Mouse (Mus musculus) cerebellum, postnatal 10 days (tissue): Measurements from ENCODE around the gene Pfkfb3.
A peak's percentile ranks its signal among the peaks of the same experiment; 100 is the strongest.
"Not testable (repeated sequence)": the region's sequence is repeated elsewhere in the genome, so short reads cannot be mapped to it uniquely, and the experiment has no call there.

Experiments used
- DNase-seq, 2 experiments: peaks; one replicate each; pipeline ENCODE4 v3.0.0; 2021; ENCODE audit warnings: mixed read lengths in 2 of 2

The Pfkfb3 gene

GRCm38 (mm10) chr2:11547609-11548008 lies 6.3 kb downstream of the Pfkfb3 start:
- DNase-seq, result peak; percentile 28 to 33

- DNase-seq, result no peak
These were observed 7.8 kb downstream of the Pfkfb3 start for GRCm38 (mm10) chr2:11546091-11546490.

- no peak for DNase-seq
These were observed 8.5 kb downstream of the Pfkfb3 start for GRCm38 (mm10) chr2:11545380-11545779.

- DNase-seq, result no peak
These were observed 9.5 kb downstream of the Pfkfb3 start for GRCm38 (mm10) chr2:11544342-11544741.

- DNase-seq, result peak in 1 of 2 experiments; percentile 24
These were observed 10.7 kb downstream of the Pfkfb3 start for GRCm38 (mm10) chr2:11543158-11543557.

GRCm38 (mm10) chr2:11542640-11543039 lies 11.2 kb downstream of the Pfkfb3 start:
- peak; percentile 92 to 95 for DNase-seq

- no peak for DNase-seq
These were observed 11.8 kb downstream of the Pfkfb3 start for GRCm38 (mm10) chr2:11542121-11542520.

GRCm38 (mm10) chr2:11541528-11541927 lies 12.3 kb downstream of the Pfkfb3 start:
- not testable (repeated sequence) for DNase-seq

- DNase-seq, result no peak
These were observed 17.9 kb downstream of the Pfkfb3 start for GRCm38 (mm10) chr2:11535966-11536365.

- DNase-seq, result peak; percentile 95
These were observed 18.4 kb downstream of the Pfkfb3 start for GRCm38 (mm10) chr2:11535412-11535928.

- DNase-seq, result peak in 1 of 2 experiments; percentile 41
These were observed 19.1 kb downstream of the Pfkfb3 start for GRCm38 (mm10) chr2:11534826-11535225.

GRCm38 (mm10) chr2:11530101-11530500 lies 23.8 kb downstream of the Pfkfb3 start:
- DNase-seq, result peak; percentile 63 to 68

- DNase-seq, result no peak
These were observed 27.8 kb downstream of the Pfkfb3 start for GRCm38 (mm10) chr2:11526063-11526462.

- no peak for DNase-seq
These were observed 29.1 kb downstream of the Pfkfb3 start for GRCm38 (mm10) chr2:11524736-11525135.

- peak in 1 of 2 experiments; percentile 29 for DNase-seq
These were observed 32.1 kb downstream of the Pfkfb3 start for GRCm38 (mm10) chr2:11521758-11522157.

- DNase-seq, result no peak
These were observed 33.1 kb downstream of the Pfkfb3 start for GRCm38 (mm10) chr2:11520786-11521185.

GRCm38 (mm10) chr2:11515828-11516227 lies 38.0 kb downstream of the Pfkfb3 start:
- DNase-seq, result no peak

- DNase-seq, result peak; percentile 46 to 54
These were observed 40.6 kb downstream of the Pfkfb3 start for GRCm38 (mm10) chr2:11513057-11513967.

- no peak for DNase-seq
These were observed 41.8 kb downstream of the Pfkfb3 start for GRCm38 (mm10) chr2:11512127-11512526.

- DNase-seq, result no peak
These were observed 50.1 kb downstream of the Pfkfb3 start for GRCm38 (mm10) chr2:11503736-11504135.

- peak; percentile 77 to 80 for DNase-seq
These were observed 50.9 kb downstream of the Pfkfb3 start for GRCm38 (mm10) chr2:11502901-11503431.

GRCm38 (mm10) chr2:11502255-11502765 lies 51.6 kb downstream of the Pfkfb3 start:
- DNase-seq, result no peak
